Mouse (Mus musculus): Measurements from ENCODE around the gene Vamp4. TPM values are rescaled to one million over a fixed set of nuclear protein-coding genes. Genes with fewer than 3 reads are reported as not detected.

The Vamp4 gene
- 10 to 100 TPM; 16.6 to 19.7 (median 19.2) TPM for total RNA-seq (2022)

- peak; percentile 90 for DNase-seq (ENCODE audit: low spot score in 2 of 2)
Measured at GRCm38 (mm10) chr1:162570260-162570748, at the start of gene Vamp4. Vamp4 (plus strand) TSS chr1:162570515.

GRCm38 (mm10) chr1:162529651-162530050 is 40.7 kb upstream of the Vamp4 start:
- no peak for DNase-seq (ENCODE audit: low spot score in 2 of 2)

GRCm38 (mm10) chr1:162530666-162531065 is 39.6 kb upstream of the Vamp4 start:
- DNase-seq (ENCODE audit: low spot score in 2 of 2) = no peak

GRCm38 (mm10) chr1:162531584-162531983 is 38.7 kb upstream of the Vamp4 start:
- no peak for DNase-seq (ENCODE audit: low spot score in 2 of 2)

- no peak for DNase-seq (ENCODE audit: low spot score in 2 of 2)
Measured at GRCm38 (mm10) chr1:162532330-162532729, 38.0 kb upstream of the Vamp4 start.

DNA sequence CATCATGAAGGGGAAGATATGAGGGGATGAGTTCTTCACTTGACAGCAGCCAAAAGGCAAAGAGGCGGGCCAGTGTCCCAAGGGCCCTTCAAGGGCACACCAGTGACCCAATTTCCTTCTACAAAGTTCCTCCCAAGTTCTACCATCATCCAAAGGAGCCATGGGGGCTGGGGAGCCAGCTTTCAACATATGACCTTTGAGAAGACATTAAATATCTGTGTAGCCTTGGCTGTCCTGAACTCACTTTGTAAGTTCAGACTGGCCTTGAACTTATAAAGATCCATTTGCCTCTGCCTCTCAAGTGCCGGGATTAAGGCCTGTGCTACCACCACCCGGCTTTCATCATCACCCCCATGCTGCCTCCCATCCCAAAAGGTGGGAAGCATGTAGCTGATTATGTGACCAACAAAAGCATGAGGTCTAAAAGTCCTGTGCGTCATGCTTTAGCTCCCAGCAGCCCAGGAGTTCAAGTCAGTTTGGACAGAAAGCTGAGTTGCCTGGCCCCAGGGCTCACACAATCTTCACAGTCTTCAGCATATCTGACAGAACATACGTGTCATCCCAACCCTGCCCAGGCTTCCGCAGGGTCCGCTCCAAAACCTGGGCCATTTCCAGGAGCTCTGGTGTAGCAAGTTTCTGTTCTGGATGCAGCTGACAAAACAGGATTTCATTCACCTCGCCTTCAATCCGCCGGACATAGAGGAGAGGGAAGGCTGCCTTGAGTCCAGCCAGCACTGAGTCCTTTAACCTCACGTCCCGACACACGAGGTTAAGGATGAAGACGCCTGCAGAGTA is 36.4 kb upstream of the Vamp4 start:
- DNase-seq (ENCODE audit: low spot score in 2 of 2) = no peak

DNA sequence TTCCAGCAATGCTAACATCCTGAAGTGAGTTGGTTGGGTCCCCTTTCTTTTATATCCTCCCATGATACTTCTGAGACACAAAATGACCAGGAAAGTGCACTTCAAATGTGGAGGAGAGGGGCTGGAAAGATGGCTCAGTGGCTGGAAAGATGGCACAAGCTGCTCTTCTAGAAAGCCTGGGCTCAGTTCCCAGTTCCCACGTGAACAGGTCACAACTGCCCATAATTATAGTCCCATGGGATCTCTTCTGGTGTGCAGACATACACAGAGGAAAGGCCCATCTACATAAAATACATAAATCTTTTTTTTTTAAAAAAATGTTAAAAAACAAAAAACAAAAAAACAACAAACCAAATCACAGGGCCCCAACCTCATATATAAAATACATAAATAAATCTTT is 27.1 kb upstream of the Vamp4 start:
- no peak for DNase-seq (ENCODE audit: low spot score in 2 of 2)

- DNase-seq (ENCODE audit: low spot score in 2 of 2) = no peak
Measured at GRCm38 (mm10) chr1:162547607-162548006, 22.7 kb upstream of the Vamp4 start.

DNA sequence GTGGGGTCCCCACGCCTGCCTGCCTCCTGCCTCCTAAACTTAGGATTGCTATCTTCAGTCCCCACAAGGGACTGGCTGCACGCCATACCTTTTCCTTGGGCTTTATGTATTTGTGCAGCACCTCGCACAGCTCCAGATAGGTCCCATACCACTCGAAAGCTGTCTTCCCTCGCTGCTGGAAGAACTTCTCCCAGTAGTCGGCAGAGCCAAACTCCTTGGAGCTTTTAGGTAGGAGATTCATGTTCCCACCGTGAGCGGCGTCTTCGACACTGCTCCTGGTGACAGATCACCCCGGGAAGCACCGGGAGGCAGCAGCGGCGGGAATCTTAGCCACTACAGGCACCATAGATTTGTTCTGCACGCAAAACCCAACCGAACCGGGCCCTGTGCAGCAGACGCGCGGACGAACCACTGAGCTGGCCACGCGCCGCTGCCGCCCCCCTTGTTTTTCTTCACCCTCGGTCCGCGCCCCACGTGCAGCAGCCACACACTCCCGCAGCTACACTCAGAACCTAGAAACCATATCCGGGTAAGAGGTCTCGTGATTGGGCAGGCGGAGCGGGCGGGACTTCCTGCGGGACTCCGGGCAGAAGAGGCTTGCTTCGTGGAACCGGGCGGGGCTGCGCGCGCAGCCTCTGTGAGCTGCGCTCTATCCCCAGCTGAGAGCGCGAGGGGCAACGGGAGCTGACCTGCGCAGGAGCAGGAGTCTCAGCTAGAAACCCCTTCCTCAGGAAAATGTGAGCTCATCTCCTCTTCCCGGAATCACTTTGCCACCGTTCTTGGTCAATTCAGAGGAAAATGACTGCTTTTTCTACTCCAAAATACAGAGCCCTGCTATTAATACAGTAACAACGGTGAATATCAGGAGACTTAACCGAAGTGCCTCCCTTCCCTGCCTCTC is 22.0 kb upstream of the Vamp4 start, which contains the start of gene Mettl13:
Gene Mettl13 (minus strand): TSS at position 536 of the 901 bp plus-strand sequence.
- DNase-seq (ENCODE audit: low spot score in 2 of 2) = peak; percentile 80 to 86

DNA sequence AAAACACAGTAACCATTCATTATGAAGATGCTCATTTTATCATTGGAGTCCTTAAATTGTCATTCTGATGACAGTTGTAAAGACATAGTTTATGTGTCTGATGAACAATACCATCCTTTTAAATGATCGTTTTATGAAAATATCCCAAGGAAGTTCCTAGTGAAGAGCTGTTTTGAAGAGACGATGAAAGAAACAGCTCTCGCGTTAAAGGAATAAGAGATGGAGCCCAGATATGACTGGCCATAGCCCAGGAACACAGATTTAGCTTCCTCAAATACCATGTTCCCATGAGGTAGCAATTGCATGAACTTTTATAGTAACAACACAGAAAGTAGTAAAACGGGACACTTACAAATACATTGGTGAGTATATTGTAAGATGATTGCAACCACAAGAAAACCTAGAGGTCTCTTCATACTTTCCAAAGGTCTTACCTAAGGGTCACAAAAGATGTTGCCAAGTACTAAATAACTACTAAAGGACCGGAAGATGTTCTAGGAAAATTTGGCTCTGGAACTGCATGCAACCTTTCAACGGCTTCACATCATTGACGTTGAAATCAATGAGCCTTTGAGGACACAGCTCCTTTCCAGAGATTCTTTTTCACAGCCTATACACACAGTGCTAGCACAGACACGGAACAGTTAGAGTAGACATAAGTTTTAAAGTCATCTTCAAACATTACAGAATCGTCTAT is 21.2 kb upstream of the Vamp4 start:
- no peak for DNase-seq (ENCODE audit: low spot score in 2 of 2)

GRCm38 (mm10) chr1:162549615-162550283 is 20.6 kb upstream of the Vamp4 start:
- no peak for DNase-seq (ENCODE audit: low spot score in 2 of 2)

DNA sequence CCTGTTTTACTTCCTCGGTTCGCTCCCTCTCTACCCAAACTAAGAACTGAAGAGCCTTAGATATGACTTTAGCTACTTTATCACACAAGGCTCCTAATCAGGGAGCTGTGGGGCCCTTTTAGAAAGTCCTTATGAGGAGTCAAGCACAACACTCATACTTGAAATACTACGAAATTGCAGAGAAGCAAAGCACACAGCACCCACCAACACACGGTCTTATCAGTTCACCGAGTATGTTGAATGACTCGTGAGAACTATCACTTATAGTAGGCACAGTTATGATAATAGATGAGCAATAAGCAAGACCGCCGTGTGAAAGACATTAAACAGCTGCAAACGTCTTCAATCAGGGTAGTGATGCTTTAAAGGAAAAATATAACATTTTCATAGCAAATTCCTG is 17.4 kb upstream of the Vamp4 start:
- DNase-seq (ENCODE audit: low spot score in 2 of 2) = no peak

DNA sequence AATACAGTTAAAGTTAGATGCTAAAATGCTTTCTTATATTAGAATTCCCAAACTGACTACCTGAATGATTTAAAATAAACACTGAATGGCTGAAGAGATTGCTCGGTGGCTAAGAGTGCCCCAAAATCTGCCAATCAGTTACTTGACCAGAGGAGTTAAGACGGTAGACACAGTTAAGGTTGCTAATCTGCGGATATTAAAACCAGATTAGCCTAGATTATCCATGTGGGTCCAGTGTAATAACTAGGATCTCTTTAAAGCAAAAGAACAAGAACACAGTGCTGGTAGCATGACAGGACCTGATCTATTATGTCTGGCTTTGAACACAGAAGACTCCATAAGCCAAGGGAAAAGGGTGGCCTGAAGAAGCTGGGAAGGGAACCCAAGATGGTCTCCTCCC is 16.1 kb upstream of the Vamp4 start:
- DNase-seq (ENCODE audit: low spot score in 2 of 2) = no peak

DNA sequence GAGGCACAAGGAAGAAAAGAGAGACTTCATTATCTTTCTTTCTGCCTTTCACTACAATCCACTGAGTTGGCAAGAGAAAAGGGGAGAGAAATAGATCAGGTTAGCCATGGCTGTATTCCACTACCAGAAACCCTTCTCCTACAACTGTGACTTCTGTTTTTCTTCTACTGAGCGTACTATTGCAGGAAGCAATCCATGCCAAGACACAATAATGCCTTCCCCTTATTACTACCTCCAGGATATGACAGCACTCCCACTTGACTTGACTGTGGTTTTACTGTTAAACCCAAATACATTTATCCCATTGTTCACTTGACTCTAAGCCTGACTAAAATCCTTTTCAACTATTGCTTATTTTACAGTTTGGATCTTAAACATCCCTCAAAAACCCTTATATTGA is 7.1 kb upstream of the Vamp4 start:
- DNase-seq (ENCODE audit: low spot score in 2 of 2) = no peak

- no peak for DNase-seq (ENCODE audit: low spot score in 2 of 2)
Measured at GRCm38 (mm10) chr1:162564992-162565391, 5.3 kb upstream of the Vamp4 start.

- DNase-seq (ENCODE audit: low spot score in 2 of 2) = no peak
Measured at GRCm38 (mm10) chr1:162567351-162567750, 3.0 kb upstream of the Vamp4 start.

DNA sequence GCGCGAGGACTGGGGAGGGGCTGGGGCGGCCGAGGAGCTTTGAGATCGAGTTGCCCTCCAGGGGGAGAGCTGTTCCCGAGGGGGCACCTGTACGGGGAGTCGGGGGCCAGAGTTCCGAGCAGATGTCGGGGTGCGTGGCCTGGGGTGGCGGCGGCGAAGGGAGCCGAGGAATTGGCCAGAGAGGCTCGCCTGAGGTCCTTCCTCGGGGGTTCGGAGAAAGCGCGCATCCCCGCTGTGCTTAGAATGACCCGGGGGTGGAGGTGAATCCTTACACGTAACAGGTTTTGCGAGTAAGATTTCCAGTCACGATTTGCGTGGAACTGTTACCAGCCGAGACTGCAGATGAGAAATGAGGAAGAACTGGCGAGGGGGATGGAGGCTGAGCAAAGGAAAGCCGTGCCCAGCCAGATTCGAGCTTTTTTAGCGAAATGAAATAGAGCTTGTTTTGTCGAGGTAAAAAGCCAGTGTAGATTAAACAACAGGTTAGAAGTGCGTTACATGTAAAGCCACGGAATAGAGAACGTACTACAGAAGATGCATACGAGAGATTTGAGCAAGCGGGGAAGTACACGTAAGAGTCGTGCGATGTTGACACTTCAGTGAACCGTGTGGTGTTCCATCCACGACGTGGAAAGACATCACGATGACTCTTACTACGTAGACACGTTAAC is 751 bp downstream of the Vamp4 start:
- peak in 1 of 2 experiments; percentile 15 for DNase-seq (ENCODE audit: low spot score in 2 of 2)

- DNase-seq (ENCODE audit: low spot score in 2 of 2) = no peak
Measured at GRCm38 (mm10) chr1:162575098-162575497, 4.8 kb downstream of the Vamp4 start.

GRCm38 (mm10) chr1:162582884-162583283 is 12.6 kb downstream of the Vamp4 start:
- no peak for DNase-seq (ENCODE audit: low spot score in 2 of 2)

GRCm38 (mm10) chr1:162586282-162586681 is 16.0 kb downstream of the Vamp4 start:
- DNase-seq (ENCODE audit: low spot score in 2 of 2) = no peak
